ENCODE assay signal across 25 mouse cellular contexts in genomic region chr6:27689382-27689781, GRCm38 (mm10).
A peak's percentile ranks its signal among the peaks of the same experiment; 100 is the strongest.
DNase-seq lines count a peak whose midpoint lies in the region; ATAC-seq and TF ChIP-seq lines count a peak whose summit lies in the region.
"Had no signal": no experiment of that assay in that cellular context is flagged by ENCODE, and none has a peak within 500 bp of the region (broad histone marks: within the 10 kb centered on the region; RNA-seq: fewer than 3 reads in every experiment).

No protein-coding gene starts in this region.

- H3K36me3 ChIP-seq in midbrain, embryonic 11.5 days (ENCODE audit: control insufficient read depth, insufficient read depth, low read length) = no peaks in the 10 kb centered on the region
- no peaks in the 10 kb centered on the region for H3K36me3 ChIP-seq in midbrain, embryonic 16.5 days (ENCODE audit: control insufficient read depth, insufficient read depth, low read length)
- H3K36me3 ChIP-seq in liver, postnatal 0 days (replicated peaks; ENCODE audit: insufficient read depth, low read length) = no peaks in the 10 kb centered on the region
- H3K36me3 ChIP-seq: embryonic facial prominence, embryonic 15.5 days; forebrain, embryonic 10.5 days; heart, embryonic 10.5 days; intestine, embryonic 15.5 days; kidney, embryonic 15.5 days; limb, embryonic 10.5 days; midbrain, embryonic 10.5 days had no signal

- no peaks in the 10 kb centered on the region for H3K4me1 ChIP-seq in midbrain, embryonic 11.5 days (ENCODE audit: control insufficient read depth, insufficient read depth, low read length)
- no peaks in the 10 kb centered on the region for H3K4me1 ChIP-seq in midbrain, embryonic 16.5 days (ENCODE audit: control insufficient read depth, insufficient read depth, low read length)
- H3K4me1 ChIP-seq in liver, postnatal 0 days (ENCODE audit: insufficient read depth) = no peaks in the 10 kb centered on the region
- H3K4me1 ChIP-seq: embryonic facial prominence, embryonic 15.5 days; forebrain, embryonic 10.5 days; heart, embryonic 10.5 days; intestine, embryonic 15.5 days; kidney, embryonic 15.5 days; limb, embryonic 10.5 days; midbrain, embryonic 10.5 days had no signal

- no peak overlapping the region for H3K27ac ChIP-seq in midbrain, embryonic 11.5 days (ENCODE audit: low read depth, low read length)
- no peak overlapping the region for H3K27ac ChIP-seq in midbrain, embryonic 16.5 days (ENCODE audit: low read length)
- no peak overlapping the region for H3K27ac ChIP-seq in liver, postnatal 0 days (ENCODE audit: low read depth)
- H3K27ac ChIP-seq: embryonic facial prominence, embryonic 15.5 days; forebrain, embryonic 10.5 days; heart, embryonic 10.5 days; hindbrain, embryonic 14.5 days; intestine, embryonic 15.5 days; kidney, embryonic 15.5 days; limb, embryonic 10.5 days; midbrain, embryonic 10.5 days had no signal

- 0 out of 2 replicates have a peak, but pooled peaks have one; percentile 50 for ATAC-seq in midbrain, embryonic 11.5 days (ENCODE audit: low FRiP score)
- no peak for ATAC-seq in midbrain, embryonic 16.5 days
- no peak for ATAC-seq in liver, postnatal 0 days
- ATAC-seq: activated CD4-positive, CD25-positive, alpha-beta regulatory T cell, adult 4 months; intestine, embryonic 15.5 days; Patski had no signal

- WGBS in midbrain, embryonic 11.5 days = 85% methylated on average over 3 of the region's 3 CpGs
- 77% methylated on average over 3 of the region's 3 CpGs for WGBS in midbrain, embryonic 16.5 days
- 85% methylated on average over 3 of the region's 3 CpGs for WGBS in liver, postnatal 0 days (ENCODE audit: insufficient replicate concordance)

- no peak for TF ChIP-seq CTCF in liver, postnatal 0 days (IDR thresholded peaks at IDR 0.05; ENCODE audit: low read depth)

- H3K27me3 ChIP-seq in midbrain, embryonic 11.5 days (ENCODE audit: control insufficient read depth, insufficient read depth, low read length) = no peaks in the 10 kb centered on the region
- no peaks in the 10 kb centered on the region for H3K27me3 ChIP-seq in midbrain, embryonic 16.5 days (ENCODE audit: control insufficient read depth, insufficient read depth, low read depth, low read length)
- no peaks in the 10 kb centered on the region for H3K27me3 ChIP-seq in liver, postnatal 0 days (ENCODE audit: insufficient read depth, low read length)
- H3K27me3 ChIP-seq: embryonic facial prominence, embryonic 15.5 days; intestine, embryonic 15.5 days; kidney, embryonic 15.5 days had no signal

- H3K4me3 ChIP-seq in midbrain, embryonic 11.5 days (ENCODE audit: low read depth, low read length) = no peak overlapping the region
- H3K4me3 ChIP-seq in midbrain, embryonic 16.5 days (ENCODE audit: low read depth, low read length) = no peak overlapping the region
- no peak overlapping the region for H3K4me3 ChIP-seq in liver, postnatal 0 days (ENCODE audit: low read depth, low read length)
- H3K4me3 ChIP-seq: embryonic facial prominence, embryonic 15.5 days; forebrain, embryonic 10.5 days; heart, embryonic 10.5 days; intestine, embryonic 15.5 days; kidney, embryonic 15.5 days; limb, embryonic 10.5 days; midbrain, embryonic 10.5 days had no signal

- no peak overlapping the region for H3K9ac ChIP-seq in midbrain, embryonic 11.5 days (ENCODE audit: low read length)
- H3K9ac ChIP-seq in midbrain, embryonic 16.5 days (ENCODE audit: low read depth, low read length) = no peak overlapping the region
- H3K9ac ChIP-seq in liver, postnatal 0 days (replicated peaks) = no peak overlapping the region
- H3K9ac ChIP-seq: embryonic facial prominence, embryonic 15.5 days; hindbrain, embryonic 14.5 days; intestine, embryonic 15.5 days; kidney, embryonic 15.5 days; lung, embryonic 14.5 days had no signal

- no peak overlapping the region for H3K4me2 ChIP-seq in midbrain, embryonic 11.5 days
- H3K4me2 ChIP-seq in midbrain, embryonic 16.5 days (ENCODE audit: low read length) = no peak overlapping the region
- no peak overlapping the region for H3K4me2 ChIP-seq in liver, postnatal 0 days (ENCODE audit: low read depth, low read length)
- H3K4me2 ChIP-seq: embryonic facial prominence, embryonic 15.5 days; hindbrain, embryonic 14.5 days; intestine, embryonic 15.5 days; kidney, embryonic 15.5 days; liver, embryonic 11.5 days; lung, embryonic 14.5 days had no signal

- no peak for TF ChIP-seq EP300 in liver, postnatal 0 days (IDR thresholded peaks at IDR 0.05; ENCODE audit: low read depth)

- no peaks in the 10 kb centered on the region for H3K9me3 ChIP-seq in midbrain, embryonic 11.5 days (ENCODE audit: control insufficient read depth, low read length)
- H3K9me3 ChIP-seq in midbrain, embryonic 16.5 days (replicated peaks; ENCODE audit: control insufficient read depth, low read length, poor library complexity, severe bottlenecking) = no peaks in the 10 kb centered on the region
- no peaks in the 10 kb centered on the region for H3K9me3 ChIP-seq in liver, postnatal 0 days (ENCODE audit: low read length)
- H3K9me3 ChIP-seq: embryonic facial prominence, embryonic 15.5 days; forebrain, embryonic 10.5 days; heart, embryonic 10.5 days; intestine, embryonic 15.5 days; kidney, embryonic 15.5 days; limb, embryonic 10.5 days; midbrain, embryonic 10.5 days had no signal

- DNase-seq in midbrain, embryonic 11.5 days (ENCODE audit: low spot score, missing footprints) = no peak
- peak; percentile 22 to 65 for DNase-seq in frontal cortex, postnatal 36 days (ENCODE audit: low spot score in 2 of 2)
- peak; percentile 5 to 14 for DNase-seq in left cerebral cortex, adult 18-20 months (ENCODE audit: low spot score in 2 of 2)
- DNase-seq in telencephalon, adult 2 months (ENCODE audit: low read depth, low spot score) = peak; percentile 83
- DNase-seq in kidney, postnatal 14 days = no peak
- no peak for DNase-seq in liver, postnatal 0 days
- DNase-seq: adrenal gland, postnatal 36 days; cerebellum, adult 9-11 months; gastrocnemius, postnatal 25 days; heart, postnatal 14 days; lung, embryonic 14.5 days; lung, postnatal 4 days; spleen, adult 18-20 months had no signal

Comparison
In these comparisons a context has a peak if more than half of its experiments do, and no peak if none do; other contexts are left out.
1. DNase-seq: peak in frontal cortex, postnatal 36 days (2 of 2), left cerebral cortex, adult 18-20 months (2 of 2) and telencephalon, adult 2 months (single experiment); none in midbrain, embryonic 11.5 days (single experiment), kidney, postnatal 14 days (single experiment) and liver, postnatal 0 days (single experiment).